Mouse (Mus musculus) kidney, embryonic 16.5 days (tissue): ENCODE results near the gene Iqgap1. TPM values are rescaled to one million over a fixed set of nuclear protein-coding genes. Genes with fewer than 3 reads are reported as not detected.
A peak's percentile ranks its signal among the peaks of the same experiment; 100 is the strongest.
"Not testable (repeated sequence)": the region's sequence is repeated elsewhere in the genome, so short reads cannot be mapped to it uniquely, and the experiment has no call there.

Source experiments
- ATAC-seq: fragments of 200-750 bp; cut with Nextera tagmentation; 2 replicates; pipeline ENCODE4 v1.8.0; 2017; ENCODE audit warnings: moderate TSS enrichment; ENCODE audit not compliant: low FRiP score, low TSS enrichment
- H3K27ac ChIP-seq: fragments of 300-500 bp; sonication (generic); 2 replicates; pipeline ENCODE4 v1.5.1; 2014; ENCODE audit warnings: low read length
- H3K27me3 ChIP-seq: fragments of 300-500 bp; sonication (generic); 2 replicates; pipeline ENCODE4 v1.6.1; 2014; ENCODE audit warnings: low read length, control low read depth, mixed read lengths; ENCODE audit not compliant: insufficient read depth
- H3K36me3 ChIP-seq: fragments of 300-500 bp; sonication (generic); 2 replicates; pipeline ENCODE4 v1.6.1; 2014; ENCODE audit warnings: low read length, control low read depth, mixed read lengths; ENCODE audit not compliant: insufficient read depth
- H3K4me1 ChIP-seq: fragments of 300-500 bp; sonication (generic); 2 replicates; pipeline ENCODE4 v1.6.1; 2014; ENCODE audit warnings: low read length, control low read depth, mixed read lengths; ENCODE audit not compliant: insufficient read depth
- H3K4me2 ChIP-seq: fragments of 300-500 bp; sonication (generic); replicated peaks from 2 replicates; pipeline ENCODE4 v1.6.1; 2014; ENCODE audit warnings: low read depth, low read length
- H3K4me3 ChIP-seq: fragments of 300-500 bp; sonication (generic); 2 replicates; pipeline ENCODE4 v1.5.1; 2014; ENCODE audit warnings: mild to moderate bottlenecking, low read length
- H3K9ac ChIP-seq: fragments of 300-500 bp; sonication (generic); replicated peaks from 2 replicates; pipeline ENCODE4 v1.6.1; 2014; ENCODE audit warnings: low read length
- H3K9me3 ChIP-seq: fragments of 300-500 bp; sonication (generic); 2 replicates; pipeline ENCODE4 v1.6.1; 2016; ENCODE audit warnings: low read length, control low read depth
- WGBS: fragments of 180-500 bp; shearing (Covaris S2); extraction: QIAGEN DNeasy Blood & Tissue Kit; methylation state at CpG from one replicate; pipeline ENCODE4 v1.1.7; 2014; 5-methylcytosine and 5-hydroxymethylcytosine counted together
- polyA plus RNA-seq: library from polyadenylated mRNA; unstranded; fragments of >200 nt; fragmentation: Nextera tagmentation; extraction: Ambion mirVana; gene quantifications from 2 replicates; pipeline ENCODE4 v1.2.1, GENCODE M21; 2015

Iqgap1 gene
- polyA plus RNA-seq, 1 experiment from 2014 or later = 97.7 TPM

GRCm38 (mm10) chr7:80835984-80836652 lies 10.3 kb upstream of the Iqgap1 start:
- Histone ChIP-seq H3K36me3 (no peaks in the 10 kb centered on the region), H3K9ac (no peak overlapping the region), H3K4me1 (peaks cover 29% of the 10 kb centered on the region; the same call in 1 of the 2 replicates), H3K27ac (no peak overlapping the region), H3K4me2 (no peak overlapping the region), H3K9me3 (no peaks in the 10 kb centered on the region), H3K27me3 (no peaks in the 10 kb centered on the region), H3K4me3 (no peak overlapping the region)
- no peak for ATAC-seq
- WGBS = 63% methylated on average over 4 of the region's 4 CpGs

- no peak overlapping the region for H3K27ac ChIP-seq
- H3K9me3 ChIP-seq = no peaks in the 10 kb centered on the region
- H3K4me3 ChIP-seq = no peak overlapping the region
- H3K4me2 ChIP-seq = no peak overlapping the region
- WGBS = 44% methylated on average over 12 of the region's 12 CpGs
- H3K4me1 ChIP-seq = peaks cover 22% of the 10 kb centered on the region; the same call in 1 of the 2 replicates
- H3K9ac ChIP-seq = no peak overlapping the region
- no peaks in the 10 kb centered on the region for H3K36me3 ChIP-seq
- H3K27me3 ChIP-seq = no peaks in the 10 kb centered on the region
- ATAC-seq = no peak
Observed at GRCm38 (mm10) chr7:80833651-80834532, 8.1 kb upstream of the Iqgap1 start.

GRCm38 (mm10) chr7:80832996-80833650 lies 7.3 kb upstream of the Iqgap1 start:
- H3K9ac ChIP-seq, H3K27me3 ChIP-seq, H3K9me3 ChIP-seq, H3K27ac ChIP-seq, H3K36me3 ChIP-seq: not testable (repeated sequence)
- Histone ChIP-seq H3K4me1 (peaks cover 23% of the 10 kb centered on the region; the same call in 1 of the 2 replicates), H3K4me2 (peak overlapping the region; percentile 18; the same call in 1 of the 2 replicates), H3K4me3 (0 out of 2 replicates have a peak overlapping the region, but pooled peaks have one; percentile 1)
- 20% methylated on average over 13 of the region's 14 CpGs for WGBS
- peak; percentile 88 for ATAC-seq

GRCm38 (mm10) chr7:80832191-80832590 lies 6.4 kb upstream of the Iqgap1 start:
- ATAC-seq = no peak
- no peak overlapping the region for H3K4me2 ChIP-seq
- WGBS = 30% methylated on average over 4 of the region's 4 CpGs

GRCm38 (mm10) chr7:80830193-80830803 lies 4.5 kb upstream of the Iqgap1 start:
- H3K27ac ChIP-seq = no peak overlapping the region

More at GRCm38 (mm10) chr7:80832191-80832590, 6.4 kb upstream of the Iqgap1 start:
- no peak overlapping the region for H3K27ac ChIP-seq
- H3K36me3 ChIP-seq = no peaks in the 10 kb centered on the region
- H3K4me3 ChIP-seq = no peak overlapping the region
- no peaks in the 10 kb centered on the region for H3K9me3 ChIP-seq
- H3K4me1 ChIP-seq = peaks cover 17% of the 10 kb centered on the region; the same call in 1 of the 2 replicates
- H3K27me3 ChIP-seq = no peaks in the 10 kb centered on the region
- no peak overlapping the region for H3K9ac ChIP-seq

GRCm38 (mm10) chr7:80828146-80828860 lies 2.5 kb upstream of the Iqgap1 start:
- ATAC-seq = no peak
- H3K4me2 ChIP-seq = no peak overlapping the region
- H3K27ac ChIP-seq = no peak overlapping the region
- WGBS = 67% methylated on average over 18 of the region's 18 CpGs
- no peaks in the 10 kb centered on the region for H3K27me3 ChIP-seq
- H3K4me1 ChIP-seq = peaks cover 41% of the 10 kb centered on the region
- no peak overlapping the region for H3K9ac ChIP-seq
- H3K9me3 ChIP-seq = no peaks in the 10 kb centered on the region
- no peaks in the 10 kb centered on the region for H3K36me3 ChIP-seq
- no peak overlapping the region for H3K4me3 ChIP-seq

More at GRCm38 (mm10) chr7:80830193-80830803, 4.5 kb upstream of the Iqgap1 start:
- H3K4me3 ChIP-seq = no peak overlapping the region
- no peak overlapping the region for H3K9ac ChIP-seq
- no peak overlapping the region for H3K4me2 ChIP-seq
- 74% methylated on average over 15 of the region's 15 CpGs for WGBS
- H3K27me3 ChIP-seq = no peaks in the 10 kb centered on the region
- H3K36me3 ChIP-seq = no peaks in the 10 kb centered on the region
- no peaks in the 10 kb centered on the region for H3K9me3 ChIP-seq
- peaks cover 22% of the 10 kb centered on the region for H3K4me1 ChIP-seq
- ATAC-seq = no peak

GRCm38 (mm10) chr7:80823875-80824682 lies 1.7 kb downstream of the Iqgap1 start:
- ATAC-seq = peak; percentile 71
- Histone ChIP-seq H3K9me3 (no peaks in the 10 kb centered on the region), H3K4me2 (no peak overlapping the region), H3K27ac (peak overlapping the region; percentile 92), H3K4me1 (peaks cover 37% of the 10 kb centered on the region), H3K9ac (no peak overlapping the region), H3K4me3 (no peak overlapping the region), H3K27me3 (no peaks in the 10 kb centered on the region), H3K36me3 (no peaks in the 10 kb centered on the region)
- WGBS = 13% methylated on average over 11 of the region's 11 CpGs

- Histone ChIP-seq H3K4me2 (no peak overlapping the region), H3K4me3 (no peak overlapping the region), H3K36me3 (no peaks in the 10 kb centered on the region), H3K27ac (peak overlapping the region; percentile 92), H3K9ac (no peak overlapping the region), H3K9me3 (no peaks in the 10 kb centered on the region), H3K4me1 (peaks cover 35% of the 10 kb centered on the region), H3K27me3 (no peaks in the 10 kb centered on the region)
- 62% methylated on average over 4 of the region's 4 CpGs for WGBS
- no peak for ATAC-seq
Observed at GRCm38 (mm10) chr7:80823267-80823666, 2.5 kb downstream of the Iqgap1 start.
